8 mouse cellular contexts compared by ENCODE assay signal in genomic region chr10:69254390-69254847, GRCm38 (mm10). TPM values are rescaled to one million over a fixed set of nuclear protein-coding genes. Genes with fewer than 3 reads are reported as not detected.
A peak's percentile ranks its signal among the peaks of the same experiment; 100 is the strongest.
DNase-seq lines count a peak whose midpoint lies in the region; ATAC-seq lines count a peak whose summit lies in the region.

No protein-coding gene starts in this region.

- H3K4me1 ChIP-seq in embryonic facial prominence, embryonic 11.5 days (ENCODE audit: control insufficient read depth, insufficient read depth, low read length), result no peaks in the 10 kb centered on the region; the same call in 1 of the 2 replicates
- peaks cover 54% of the 10 kb centered on the region for H3K4me1 ChIP-seq in heart, embryonic 12.5 days (replicated peaks)
- peaks cover 45% of the 10 kb centered on the region for H3K4me1 ChIP-seq in kidney, embryonic 14.5 days (ENCODE audit: control insufficient read depth, insufficient read depth, low read length)
- peaks cover 23% of the 10 kb centered on the region for H3K4me1 ChIP-seq in lung, embryonic 15.5 days

- H3K9me3 ChIP-seq in embryonic facial prominence, embryonic 11.5 days (replicated peaks; ENCODE audit: control insufficient read depth, low read length), result no peaks in the 10 kb centered on the region
- H3K9me3 ChIP-seq in heart, embryonic 12.5 days (replicated peaks), result no peaks in the 10 kb centered on the region
- H3K9me3 ChIP-seq in kidney, embryonic 14.5 days (ENCODE audit: control insufficient read depth, low read length), result no peaks in the 10 kb centered on the region
- no peaks in the 10 kb centered on the region for H3K9me3 ChIP-seq in lung, embryonic 15.5 days

- no peak overlapping the region for H3K4me2 ChIP-seq in embryonic facial prominence, embryonic 11.5 days (ENCODE audit: low read depth, low read length)
- no peak overlapping the region for H3K4me2 ChIP-seq in heart, embryonic 12.5 days
- H3K4me2 ChIP-seq in kidney, embryonic 14.5 days (replicated peaks; ENCODE audit: low read depth, low read length), result peak overlapping the region; percentile 27
- H3K4me2 ChIP-seq in lung, embryonic 15.5 days, result no peak overlapping the region; the same call in 1 of the 2 replicates

- no peaks in the 10 kb centered on the region for H3K36me3 ChIP-seq in embryonic facial prominence, embryonic 11.5 days (replicated peaks; ENCODE audit: control insufficient read depth, insufficient read depth, low read depth, low read length)
- H3K36me3 ChIP-seq in heart, embryonic 12.5 days, result peaks cover 17% of the 10 kb centered on the region
- peaks cover 8% of the 10 kb centered on the region; the same call in 1 of the 2 replicates for H3K36me3 ChIP-seq in kidney, embryonic 14.5 days (ENCODE audit: control insufficient read depth, insufficient read depth, low read length)
- no peaks in the 10 kb centered on the region for H3K36me3 ChIP-seq in lung, embryonic 15.5 days

- H3K4me3 ChIP-seq in embryonic facial prominence, embryonic 11.5 days (ENCODE audit: low read depth, low read length), result no peak overlapping the region
- H3K4me3 ChIP-seq in heart, embryonic 12.5 days, result no peak overlapping the region
- H3K4me3 ChIP-seq in kidney, embryonic 14.5 days (ENCODE audit: low read length), result no peak overlapping the region
- H3K4me3 ChIP-seq in lung, embryonic 15.5 days, result no peak overlapping the region

- H3K27me3 ChIP-seq in embryonic facial prominence, embryonic 11.5 days (ENCODE audit: control insufficient read depth, insufficient read depth, low read length), result no peaks in the 10 kb centered on the region
- H3K27me3 ChIP-seq in heart, embryonic 12.5 days (replicated peaks), result no peaks in the 10 kb centered on the region
- H3K27me3 ChIP-seq in kidney, embryonic 14.5 days (ENCODE audit: control insufficient read depth, insufficient read depth, low read length), result no peaks in the 10 kb centered on the region
- no peaks in the 10 kb centered on the region for H3K27me3 ChIP-seq in lung, embryonic 15.5 days

- peak; percentile 15 for DNase-seq in left cerebral cortex, adult 11 months (ENCODE audit: low spot score)
- DNase-seq in left cerebral cortex, postnatal 36 days (ENCODE audit: low spot score in 2 of 2), result no peak
- peak; percentile 36 for DNase-seq in embryonic facial prominence, embryonic 11.5 days (ENCODE audit: low spot score)
- DNase-seq in retina, embryonic 14.5 days (ENCODE audit: low spot score), result peak; percentile 76
- no peak for DNase-seq in adipocyte (ENCODE audit: low spot score)

- no peak overlapping the region for H3K9ac ChIP-seq in embryonic facial prominence, embryonic 11.5 days (replicated peaks; ENCODE audit: low read length)
- H3K9ac ChIP-seq in heart, embryonic 12.5 days, result peak overlapping the region; percentile 4; the same call in 1 of the 2 replicates
- H3K9ac ChIP-seq in kidney, embryonic 14.5 days (ENCODE audit: low read depth, low read length), result peak overlapping the region; percentile 31; the same call in 1 of the 2 replicates
- H3K9ac ChIP-seq in lung, embryonic 15.5 days, result no peak overlapping the region

- peak overlapping the region; percentile 35; the same call in 1 of the 2 replicates for H3K27ac ChIP-seq in embryonic facial prominence, embryonic 11.5 days (replicated peaks; ENCODE audit: low read depth, low read length)
- peak overlapping the region; percentile 90 for H3K27ac ChIP-seq in heart, embryonic 12.5 days (ENCODE audit: poor library complexity, severe bottlenecking)
- H3K27ac ChIP-seq in kidney, embryonic 14.5 days (ENCODE audit: low read depth, low read length), result peak overlapping the region; percentile 89
- H3K27ac ChIP-seq in lung, embryonic 15.5 days, result peak overlapping the region; percentile 74

- ATAC-seq in embryonic facial prominence, embryonic 11.5 days (replicated peaks; ENCODE audit: insufficient number of reproducible peaks, low FRiP score, low TSS enrichment, low read depth), result no peak
- peak; percentile 56; the same call in 1 of the 2 replicates for ATAC-seq in heart, embryonic 12.5 days (ENCODE audit: insufficient number of reproducible peaks, low FRiP score)
- ATAC-seq in kidney, embryonic 14.5 days (ENCODE audit: low FRiP score, low TSS enrichment), result peak; percentile 90
- ATAC-seq in lung, embryonic 15.5 days (ENCODE audit: borderline replicate concordance, extremely low read depth, low FRiP score, low TSS enrichment), result peak; percentile 65; the same call in 1 of the 2 replicates

- 11% methylated on average over 8 of the region's 8 CpGs for WGBS in embryonic facial prominence, embryonic 11.5 days
- 20% methylated on average over 8 of the region's 8 CpGs for WGBS in heart, embryonic 12.5 days
- 2% methylated on average over 8 of the region's 8 CpGs for WGBS in kidney, embryonic 14.5 days
- WGBS in lung, embryonic 15.5 days, result 16% methylated on average over 8 of the region's 8 CpGs

- intact Hi-C loops in left cerebral cortex, postnatal 36 days (cut with DNase I), result no loop called here

RNA-seq across cellular contexts. Expression of gene A930033H14Rik, which starts 41.5 kb away (rescaled TPM):
- total RNA-seq in left cerebral cortex, postnatal 36 days (2021), result 1 to 10 TPM; 3.0 to 4.2 TPM
- 1.1 and 1.9 TPM in 2 replicates for polyA plus RNA-seq in embryonic facial prominence, embryonic 11.5 days (2014; fragmentation: Nextera tagmentation; extraction: Ambion mirVana)
- 1.9 TPM in 2 replicates for polyA plus RNA-seq in heart, embryonic 12.5 days (2016; fragmentation: Nextera tagmentation; extraction: Ambion mirVana)
- polyA plus RNA-seq in kidney, embryonic 14.5 days (2014; fragmentation: Nextera tagmentation; extraction: Ambion mirVana), result 1.5 and 2.6 TPM in 2 replicates
- 1.3 and 1.6 TPM in 2 replicates for polyA plus RNA-seq in lung, embryonic 15.5 days (2015; fragmentation: Nextera tagmentation; extraction: Ambion mirVana)

Comparison
In these comparisons a context has a peak if more than half of its experiments do, and no peak if none do; other contexts are left out.
1. DNase-seq: peak in left cerebral cortex, adult 11 months (single experiment), embryonic facial prominence, embryonic 11.5 days (single experiment) and retina, embryonic 14.5 days (single experiment); none in left cerebral cortex, postnatal 36 days (0 of 2) and adipocyte (single experiment).
2. H3K27ac ChIP-seq: peak in every context shown above with its lines; median percentile 90 in heart, embryonic 12.5 days; 89 in kidney, embryonic 14.5 days; 74 in lung, embryonic 15.5 days; 35 in embryonic facial prominence, embryonic 11.5 days.
3. H3K9ac ChIP-seq: peak in heart, embryonic 12.5 days (single experiment) and kidney, embryonic 14.5 days (single experiment); none in embryonic facial prominence, embryonic 11.5 days (single experiment) and lung, embryonic 15.5 days (single experiment).